Comparison of ENCODE assay signal across 10 mouse cellular contexts in the genomic region with DNA sequence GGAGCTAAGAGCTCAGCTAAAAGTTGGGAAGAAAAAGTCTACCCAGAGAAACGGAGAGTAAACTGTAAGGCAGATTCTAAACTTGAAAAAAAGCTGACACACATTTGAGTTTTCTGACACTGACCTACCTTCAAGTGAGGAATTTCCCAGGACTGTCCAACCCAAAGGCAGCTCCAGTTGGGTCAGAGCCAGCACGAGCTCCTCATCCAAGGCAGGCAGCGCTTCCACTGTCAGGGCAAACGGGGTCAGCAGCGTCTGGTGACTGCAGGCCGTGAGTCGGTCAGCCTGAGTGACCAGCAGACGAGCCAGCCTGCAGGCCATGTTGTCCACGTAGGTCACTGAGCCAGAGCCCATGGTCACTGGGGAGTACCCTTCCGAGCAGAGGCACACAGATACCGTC.
A peak's percentile ranks its signal among the peaks of the same experiment; 100 is the strongest.
DNase-seq lines count a peak whose midpoint lies in the region.
"Had no signal": no experiment of that assay in that cellular context is flagged by ENCODE, and none has a peak within 500 bp of the region (broad histone marks: within the 10 kb centered on the region; RNA-seq: fewer than 3 reads in every experiment).

No protein-coding gene starts in this region.

- DNase-seq in adrenal gland, adult 2 months: peak; percentile 31
- DNase-seq in adrenal gland, postnatal 4 days (ENCODE audit: low spot score in 2 of 2): no peak
- DNase-seq in urinary bladder, postnatal 14 days (ENCODE audit: low spot score): peak; percentile 11
- DNase-seq in urinary bladder, postnatal 25 days (ENCODE audit: low spot score): no peak
- DNase-seq in heart, postnatal 10 days: peak; percentile 40 to 54
- no peak for DNase-seq in thymus, postnatal 36 days
- DNase-seq in left cerebral cortex, adult 8-10 months (ENCODE audit: low spot score in 2 of 2): no peak
- DNase-seq in left cerebral cortex, postnatal 36 days (ENCODE audit: low spot score in 2 of 2): no peak
- DNase-seq: liver, embryonic 13.5 days; thymus, postnatal 4 days had no signal

- intact Hi-C loops in heart, postnatal 10 days (cut with DNase I): no loop called here
- intact Hi-C loops in left cerebral cortex, postnatal 36 days (cut with DNase I): no loop called here

Comparison
In these comparisons a context has a peak if more than half of its experiments do, and no peak if none do; other contexts are left out.
1. DNase-seq: peak in adrenal gland, adult 2 months (single experiment), urinary bladder, postnatal 14 days (single experiment) and heart, postnatal 10 days (2 of 2); none in adrenal gland, postnatal 4 days (0 of 2), urinary bladder, postnatal 25 days (single experiment), thymus, postnatal 36 days (0 of 2), left cerebral cortex, adult 8-10 months (0 of 2) and left cerebral cortex, postnatal 36 days (0 of 2).